Mouse (Mus musculus): Measurements from ENCODE around the gene Has3. TPM values are rescaled to one million over a fixed set of nuclear protein-coding genes. Genes with fewer than 3 reads are reported as not detected.
A peak's percentile ranks its signal among the peaks of the same experiment; 100 is the strongest.
"Not testable (repeated sequence)": the region's sequence is repeated elsewhere in the genome, so short reads cannot be mapped to it uniquely, and the experiment has no call there.

Gene Has3
- total RNA-seq, 2 experiments from 2014 or later: 4.3 to 4.7 TPM

- not testable (repeated sequence) for DNase-seq (ENCODE audit: low spot score in 2 of 2)
Measured at GRCm38 (mm10) chr8:106884826-106885400, 14.9 kb downstream of the Has3 start.

DNA sequence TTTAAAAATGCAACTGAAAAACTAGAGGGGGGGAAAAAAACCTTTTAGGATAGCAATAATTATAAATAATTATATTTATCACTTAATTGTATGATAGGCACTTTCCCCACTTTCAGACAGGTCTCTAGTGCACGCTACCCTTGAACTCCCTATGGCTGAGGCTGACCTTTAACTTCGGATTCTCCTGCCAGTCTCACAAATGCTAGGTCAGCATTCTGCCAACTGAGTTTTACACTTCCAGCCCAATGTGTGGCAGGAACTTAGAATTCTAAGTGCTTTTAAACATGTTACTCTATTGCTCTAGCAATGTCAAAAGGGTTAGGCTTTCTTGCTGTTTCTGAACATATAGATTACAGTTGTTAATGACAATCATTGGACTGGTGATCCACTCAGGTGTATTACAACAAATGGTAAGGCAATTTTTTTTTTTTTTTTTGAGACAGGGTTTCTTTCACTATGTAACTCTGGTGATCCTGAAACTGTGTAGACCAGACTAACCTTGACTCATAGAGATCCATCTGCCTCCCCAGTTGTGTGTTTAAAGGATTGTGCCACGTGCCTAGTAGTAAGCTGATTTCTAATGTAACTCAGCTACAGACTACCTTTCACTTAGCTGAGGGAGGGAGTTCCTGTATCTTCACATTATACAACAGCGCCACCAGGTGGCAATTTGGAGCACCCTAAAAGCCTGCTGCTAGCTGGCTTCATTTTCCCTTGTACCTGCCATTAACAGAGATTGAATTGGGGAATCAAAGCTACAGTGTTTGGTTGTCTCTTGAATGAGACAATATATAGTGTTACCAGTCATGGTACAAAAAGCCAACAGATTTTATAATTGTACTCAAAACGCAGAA is 17.5 kb downstream of the Has3 start:
- DNase-seq (ENCODE audit: low spot score in 2 of 2): peak; percentile 68 to 88

DNA sequence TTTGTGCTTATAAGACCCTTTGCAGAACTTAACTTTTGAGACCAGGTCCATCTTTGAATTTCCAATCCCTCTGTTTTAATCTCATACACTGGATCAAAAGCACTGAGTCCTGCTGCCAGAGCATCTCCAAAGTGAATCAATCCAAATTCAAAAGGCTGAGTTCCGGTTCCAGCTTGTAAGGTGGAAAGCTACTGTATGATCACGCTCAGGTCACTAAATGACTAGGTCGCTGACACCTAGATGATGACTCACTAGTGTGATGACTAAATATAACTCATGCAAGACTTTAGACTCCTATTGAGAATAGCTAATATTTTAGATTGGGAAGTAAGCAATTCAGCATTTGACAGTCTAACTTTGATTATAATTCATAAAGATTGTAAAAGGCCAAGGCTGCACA is 18.8 kb downstream of the Has3 start:
- DNase-seq (ENCODE audit: low spot score in 2 of 2): no peak

GRCm38 (mm10) chr8:106892210-106892805 is 22.3 kb downstream of the Has3 start:
- no peak for DNase-seq (ENCODE audit: low spot score in 2 of 2)

DNA sequence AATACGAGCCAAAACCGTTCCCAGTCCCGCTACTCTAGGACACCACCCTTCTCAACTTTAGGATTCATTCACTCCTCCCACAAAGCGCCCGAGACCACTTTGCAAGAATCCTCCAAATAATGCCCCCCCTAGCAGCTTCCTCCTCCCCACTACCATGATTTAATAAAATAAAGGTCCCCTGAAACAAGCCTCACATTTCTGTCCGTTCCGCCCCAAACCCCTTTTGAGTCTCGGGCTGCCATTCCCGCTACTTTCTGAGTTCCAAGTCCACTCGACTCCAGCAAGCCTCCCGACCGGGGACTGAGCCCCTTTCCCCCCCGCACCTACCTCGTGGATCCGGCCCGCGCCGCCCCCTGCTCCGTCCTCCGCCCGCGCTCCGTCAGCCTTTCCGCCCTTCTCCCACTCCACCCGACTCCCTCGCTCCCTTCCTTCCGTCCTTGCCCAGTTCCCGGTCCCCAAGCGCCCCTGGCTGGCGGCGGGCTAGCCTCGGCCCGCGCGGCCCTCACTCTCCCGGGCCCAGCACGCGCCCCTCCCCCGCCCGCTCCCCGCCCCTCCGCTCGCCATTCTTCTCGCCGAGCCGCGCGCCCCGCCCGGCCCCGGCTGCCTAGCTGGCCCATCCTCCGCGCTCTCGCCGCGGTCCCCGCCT is 22.9 kb downstream of the Has3 start:
- DNase-seq (ENCODE audit: low spot score in 2 of 2): no peak

- DNase-seq (ENCODE audit: low spot score in 2 of 2): peak; percentile 81 to 83
Measured at GRCm38 (mm10) chr8:106893481-106894156, 23.6 kb downstream of the Has3 start, which contains the start of gene Utp4. Gene Utp4 (plus strand): TSS chr8:106893636.

DNA sequence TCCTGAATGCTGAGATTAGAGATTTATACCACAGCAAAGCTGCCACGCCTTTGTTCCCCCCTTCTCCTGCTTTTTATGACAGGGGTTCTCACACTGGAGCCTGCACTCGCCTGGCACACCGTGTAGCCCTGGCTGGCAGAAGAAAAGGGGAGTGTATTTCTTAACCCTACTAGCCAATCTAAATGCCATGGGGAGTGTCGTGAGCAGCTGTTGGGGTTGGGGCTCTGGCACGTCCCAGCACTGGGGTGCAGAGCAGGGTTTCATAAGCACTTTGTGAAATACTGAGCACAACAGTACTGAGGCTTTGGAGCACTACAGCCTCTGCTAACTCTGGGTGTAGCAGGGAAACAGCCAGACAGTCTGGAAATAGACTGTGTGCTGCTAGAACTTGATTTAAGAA is 29.4 kb downstream of the Has3 start:
- no peak for DNase-seq (ENCODE audit: low spot score in 2 of 2)

GRCm38 (mm10) chr8:106905727-106906480 is 35.9 kb downstream of the Has3 start:
- DNase-seq (ENCODE audit: low spot score in 2 of 2): peak; percentile 66 to 80

DNA sequence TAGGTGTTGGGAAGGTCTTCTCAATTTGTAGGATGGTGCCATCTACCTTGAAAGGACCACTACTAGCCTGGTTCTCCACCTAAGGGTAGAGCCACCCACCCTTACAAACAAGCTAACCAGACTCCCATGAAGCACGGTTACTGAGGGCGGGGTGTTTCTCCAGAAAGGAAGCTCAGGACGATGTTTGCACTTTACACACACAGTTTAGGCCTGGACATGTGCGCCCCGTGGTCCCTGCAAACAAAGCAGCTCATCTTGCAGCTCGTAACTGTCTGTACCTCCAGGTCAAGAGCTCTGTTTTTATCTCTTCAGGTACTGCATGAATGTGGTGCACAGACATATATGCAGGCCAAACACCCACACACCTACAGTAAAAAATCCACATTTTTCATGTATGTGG is 36.6 kb downstream of the Has3 start:
- DNase-seq (ENCODE audit: low spot score in 2 of 2): no peak

GRCm38 (mm10) chr8:106907450-106907849 is 37.4 kb downstream of the Has3 start:
- no peak for DNase-seq (ENCODE audit: low spot score in 2 of 2)

- DNase-seq (ENCODE audit: low spot score in 2 of 2): no peak
Measured at GRCm38 (mm10) chr8:106908291-106908690, 38.2 kb downstream of the Has3 start.

DNA sequence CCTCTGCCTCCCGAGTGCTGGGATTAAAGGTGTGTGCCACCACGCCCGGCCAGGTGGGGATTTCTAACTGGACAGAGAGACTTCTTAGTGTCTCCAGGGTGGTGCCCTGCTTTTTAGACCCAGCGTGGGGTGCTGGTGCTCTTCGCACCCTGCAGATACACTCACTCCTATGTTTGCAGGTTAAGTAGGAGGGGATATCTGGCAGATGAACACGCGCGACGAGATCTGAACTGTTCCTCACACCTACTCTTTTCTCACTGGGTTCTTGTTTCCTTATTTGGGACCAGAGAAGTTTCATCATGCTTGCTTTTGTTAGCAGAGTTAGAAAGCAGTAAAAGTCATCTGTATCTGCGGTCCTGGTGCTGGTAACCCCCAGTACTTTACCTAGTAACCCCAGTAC is 43.6 kb downstream of the Has3 start:
- DNase-seq (ENCODE audit: low spot score in 2 of 2): no peak

DNA sequence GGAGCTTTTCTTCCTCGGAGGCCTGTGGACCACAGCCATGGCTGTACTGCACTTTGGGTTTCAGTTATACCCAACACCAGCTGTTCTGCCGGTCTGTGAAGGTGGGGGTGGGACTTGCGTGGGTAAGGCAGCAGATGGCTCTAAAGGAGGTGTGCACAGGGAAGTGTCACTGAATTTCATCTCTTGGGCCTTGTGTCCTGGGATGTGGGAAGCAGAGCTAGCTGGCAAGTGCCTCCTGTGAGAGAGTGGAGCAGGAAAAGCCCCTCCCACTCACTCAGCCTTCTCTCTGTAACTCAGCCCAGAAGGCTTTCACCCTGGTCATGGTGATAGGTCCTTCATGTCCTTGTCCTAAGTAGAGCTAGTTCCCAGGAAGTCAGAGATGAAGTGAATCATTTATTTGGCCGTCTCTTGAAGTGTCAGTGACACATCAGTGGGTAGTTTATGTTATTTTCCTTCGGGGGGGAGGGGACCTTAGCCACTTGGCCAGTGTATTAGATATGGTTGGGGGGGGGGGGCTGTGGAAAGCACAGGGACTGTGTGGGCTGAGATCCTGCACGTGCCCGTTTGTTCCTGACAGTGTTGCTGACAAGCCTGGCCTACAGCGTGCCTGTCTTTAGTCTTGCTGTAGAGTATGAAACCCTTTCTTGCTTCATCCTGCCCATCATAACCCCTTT is 49.8 kb downstream of the Has3 start:
- DNase-seq (ENCODE audit: low spot score in 2 of 2): no peak

DNA sequence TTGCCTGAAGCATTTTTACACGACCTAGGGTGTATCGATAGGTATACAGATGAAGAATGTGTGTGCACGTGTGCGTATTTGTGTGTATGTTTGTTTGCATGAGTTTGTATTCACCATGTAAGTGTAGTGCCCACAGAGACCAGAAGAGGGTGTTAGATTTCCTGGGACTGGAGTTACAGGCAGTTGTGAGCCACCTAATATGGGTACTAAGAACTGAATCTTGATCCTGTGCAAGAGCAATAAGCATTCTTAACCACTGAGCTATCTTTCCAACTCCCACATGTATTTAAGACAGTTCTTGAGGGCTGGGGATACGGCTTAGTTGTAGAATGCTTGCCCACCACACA is 50.3 kb downstream of the Has3 start:
- no peak for DNase-seq (ENCODE audit: low spot score in 2 of 2)

GRCm38 (mm10) chr8:106924057-106924456 is 54.0 kb downstream of the Has3 start:
- DNase-seq (ENCODE audit: low spot score in 2 of 2): no peak

DNA sequence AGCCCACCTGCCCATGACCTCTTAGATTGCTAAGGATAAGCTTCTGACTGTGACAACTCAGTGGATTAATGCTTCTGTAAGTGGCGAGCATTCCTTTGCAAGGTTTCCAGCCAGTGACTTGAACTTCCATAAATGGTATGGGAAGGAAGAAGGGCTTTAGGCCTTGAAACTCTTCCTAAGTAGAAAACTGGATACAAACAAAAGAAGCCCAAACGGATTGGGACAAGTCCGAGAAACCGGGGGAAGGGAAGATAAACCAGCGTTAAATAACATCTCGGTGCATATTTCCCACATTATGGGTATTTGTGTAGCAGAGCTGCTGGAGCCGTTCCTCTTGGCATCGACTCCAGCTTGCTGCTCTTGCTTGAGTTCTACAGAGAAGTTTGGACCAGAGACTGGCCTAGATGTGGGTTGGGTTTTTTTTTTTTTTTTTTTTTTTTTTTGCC is 54.9 kb downstream of the Has3 start:
- no peak for DNase-seq (ENCODE audit: low spot score in 2 of 2)

DNA sequence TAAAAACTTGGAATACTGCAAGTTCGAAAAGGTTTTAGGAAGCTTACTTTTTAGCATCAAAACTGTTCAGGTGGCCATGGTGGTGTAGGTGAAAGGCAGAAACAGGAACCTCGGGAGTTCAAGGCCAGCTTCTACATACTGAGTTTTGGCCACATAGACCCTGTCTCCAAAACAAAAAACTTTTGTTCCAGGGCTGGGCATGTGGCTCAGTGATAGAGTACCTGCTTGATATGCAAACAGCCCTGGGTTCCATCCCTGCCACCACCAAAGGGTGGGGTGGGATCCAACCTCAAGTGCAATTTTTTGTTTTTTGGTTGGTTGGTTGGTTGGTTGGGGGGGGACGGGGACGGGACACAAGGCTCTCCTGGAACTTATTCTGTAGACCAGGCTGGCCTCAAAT is 55.4 kb downstream of the Has3 start:
- no peak for DNase-seq (ENCODE audit: low spot score in 2 of 2)

DNA sequence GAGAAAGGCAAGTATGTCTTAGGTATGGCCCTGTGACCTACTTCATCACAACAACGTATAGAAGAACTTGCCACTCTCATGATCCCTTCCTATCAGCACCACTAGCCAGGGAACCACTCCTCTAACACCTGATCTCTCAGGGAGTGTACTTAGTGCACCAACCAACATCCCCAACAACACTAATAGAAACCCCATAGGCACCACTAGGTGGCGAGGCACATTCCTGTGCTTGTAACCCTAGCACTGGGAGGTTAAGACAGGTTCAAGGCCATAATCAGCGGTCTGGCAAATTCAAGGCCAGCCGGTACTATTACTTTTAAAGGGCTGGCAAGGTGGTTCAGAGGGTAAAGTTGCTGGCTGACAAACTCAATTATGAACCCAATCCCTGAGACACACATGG is 57.2 kb downstream of the Has3 start:
- no peak for DNase-seq (ENCODE audit: low spot score in 2 of 2)

DNA sequence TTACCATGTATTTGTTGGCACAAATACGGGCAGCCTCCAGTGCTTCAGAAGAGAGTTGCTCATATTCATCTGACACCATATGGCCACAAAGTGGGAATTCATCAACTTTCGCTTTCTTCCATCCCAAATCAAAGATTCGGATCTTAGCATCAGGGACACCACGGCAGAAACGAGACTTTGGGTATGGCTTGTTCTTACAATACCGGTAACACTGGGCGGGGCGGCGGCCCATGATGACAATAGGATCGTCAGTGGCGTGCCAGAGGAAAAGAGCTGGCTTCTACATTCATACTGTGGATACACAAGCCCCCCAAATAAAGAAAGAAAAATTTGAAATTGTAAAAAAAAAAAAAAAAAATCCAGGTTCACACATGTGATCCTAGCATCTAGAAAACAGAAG is 58.1 kb downstream of the Has3 start:
- DNase-seq (ENCODE audit: low spot score in 2 of 2): not testable (repeated sequence)
